Mouse (Mus musculus): ENCODE results near the gene Trim80.
"Not testable (repeated sequence)": the region's sequence is repeated elsewhere in the genome, so short reads cannot be mapped to it uniquely, and the experiment has no call there.

Gene Trim80

GRCm38 (mm10) chr11:115427482-115428331 is 12.6 kb upstream of the Trim80 start:
- DNase-seq (ENCODE audit: low read depth, low spot score) = peak; percentile 89

DNA sequence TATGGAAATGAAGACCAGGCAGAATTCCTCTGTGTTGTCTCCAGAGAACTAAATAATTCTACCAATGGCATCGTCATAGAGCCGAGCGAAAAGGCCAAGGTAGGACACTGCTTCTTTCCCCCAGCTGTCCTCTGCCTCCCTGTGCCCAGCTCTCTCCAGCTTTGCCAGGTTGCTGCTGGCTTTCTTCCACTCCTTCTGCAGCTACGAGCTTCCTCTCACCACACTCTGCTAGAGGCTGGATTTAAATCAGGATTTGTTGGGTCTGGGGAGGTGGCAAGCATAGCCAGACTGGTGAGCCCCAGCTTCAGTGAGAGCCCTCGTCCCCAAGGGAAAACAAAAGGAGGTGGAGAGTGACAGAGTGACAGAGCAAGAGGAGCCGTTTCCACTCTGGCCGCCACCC is 11.0 kb upstream of the Trim80 start:
- no peak for DNase-seq (ENCODE audit: low read depth, low spot score)

DNA sequence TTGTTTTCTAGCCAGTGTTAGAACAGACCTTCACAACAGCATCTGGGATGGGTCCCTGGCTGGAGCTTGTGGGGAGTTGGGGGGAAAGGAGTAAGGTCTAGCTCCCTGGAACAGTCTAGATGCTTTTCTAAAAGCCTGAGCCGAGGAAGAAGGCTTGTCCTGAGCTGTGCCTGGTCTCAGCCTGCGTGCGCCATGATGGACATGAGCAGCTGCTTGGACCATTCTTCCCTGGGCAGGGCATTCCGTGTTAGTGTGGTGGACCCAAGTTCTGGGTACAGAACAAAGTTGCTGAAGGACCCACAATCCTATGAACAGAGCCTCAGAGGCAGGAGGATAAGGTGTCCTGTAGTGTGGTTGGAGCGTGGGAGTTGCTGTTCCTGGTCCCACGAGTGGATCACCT is 9.8 kb upstream of the Trim80 start:
- no peak for DNase-seq (ENCODE audit: low read depth, low spot score)

DNA sequence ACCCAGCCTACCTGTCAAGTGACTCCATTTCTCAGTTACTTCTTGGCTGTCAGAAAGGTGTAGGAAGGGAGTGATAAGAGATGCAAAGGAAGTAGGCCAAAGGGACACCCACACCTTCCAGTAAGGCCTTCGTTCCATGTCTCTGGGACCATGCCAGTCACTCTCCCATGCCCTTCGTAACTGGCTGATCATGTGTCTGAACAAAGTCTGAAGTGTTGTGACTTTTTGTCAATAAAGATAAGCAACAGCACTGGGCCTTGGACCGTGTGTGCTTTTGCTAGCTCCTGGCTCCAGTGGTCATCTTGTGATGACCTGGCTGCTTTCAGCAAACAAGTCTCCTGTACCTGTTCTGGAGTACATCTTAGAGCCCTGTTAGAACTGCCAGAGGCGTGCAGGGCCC is 7.5 kb upstream of the Trim80 start:
- DNase-seq (ENCODE audit: low read depth, low spot score) = no peak

DNA sequence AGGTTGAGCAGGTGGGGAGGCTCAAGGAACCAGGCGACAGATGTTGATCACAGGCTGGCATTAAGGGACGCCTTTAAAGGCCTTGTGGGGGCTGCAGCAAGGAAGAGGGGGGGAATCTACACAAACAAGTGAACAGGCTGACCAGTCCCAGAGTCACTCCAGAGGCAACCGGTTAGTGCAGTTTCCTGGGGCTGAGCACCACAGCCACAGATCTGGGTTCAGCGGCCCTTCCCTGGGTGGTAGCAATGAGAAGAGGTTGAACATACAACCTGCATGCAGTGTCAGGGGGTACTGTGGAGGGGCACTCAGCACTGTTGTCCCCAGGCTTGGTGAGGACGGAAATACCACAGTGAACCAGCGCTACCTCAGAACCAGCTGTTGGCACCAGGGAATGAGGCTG is 7.0 kb upstream of the Trim80 start:
- no peak for DNase-seq (ENCODE audit: low read depth, low spot score)

DNA sequence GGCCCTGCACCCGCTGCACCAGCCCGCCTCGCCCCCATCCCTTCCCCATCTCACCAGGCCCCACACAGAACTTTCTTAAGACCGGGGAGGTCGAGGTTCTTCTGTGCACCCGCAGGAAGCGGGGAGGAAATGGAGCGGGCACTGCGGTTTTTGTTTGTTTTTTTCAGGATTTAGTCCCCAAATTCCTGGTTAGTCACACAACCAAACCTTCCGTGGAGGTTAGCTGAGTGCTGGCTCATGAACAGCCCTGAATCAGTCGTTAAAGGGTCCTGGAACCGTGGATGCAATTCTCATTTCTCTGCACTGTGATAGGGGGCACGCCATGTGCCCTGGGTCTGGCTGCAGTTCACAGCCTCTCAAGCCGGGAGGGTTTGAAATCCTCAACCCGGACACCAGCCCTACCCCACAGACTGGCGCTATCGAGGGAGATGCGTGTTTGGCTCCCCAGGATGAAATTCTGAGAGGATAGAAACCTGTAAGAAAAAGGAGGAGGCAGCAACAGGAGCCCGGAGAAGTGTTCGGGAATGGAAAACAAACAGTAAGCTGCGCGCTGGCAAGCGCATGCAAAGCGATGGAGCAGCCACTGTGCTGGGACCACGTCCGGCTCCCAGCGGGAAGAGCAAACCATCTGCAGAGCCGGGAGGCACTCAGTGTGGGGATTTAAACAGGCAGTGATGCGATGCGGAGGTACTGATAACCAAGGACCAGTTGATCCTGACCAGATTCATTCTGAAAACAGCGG is 4.6 kb upstream of the Trim80 start:
- peak; percentile 34 for DNase-seq (ENCODE audit: low read depth, low spot score)

DNA sequence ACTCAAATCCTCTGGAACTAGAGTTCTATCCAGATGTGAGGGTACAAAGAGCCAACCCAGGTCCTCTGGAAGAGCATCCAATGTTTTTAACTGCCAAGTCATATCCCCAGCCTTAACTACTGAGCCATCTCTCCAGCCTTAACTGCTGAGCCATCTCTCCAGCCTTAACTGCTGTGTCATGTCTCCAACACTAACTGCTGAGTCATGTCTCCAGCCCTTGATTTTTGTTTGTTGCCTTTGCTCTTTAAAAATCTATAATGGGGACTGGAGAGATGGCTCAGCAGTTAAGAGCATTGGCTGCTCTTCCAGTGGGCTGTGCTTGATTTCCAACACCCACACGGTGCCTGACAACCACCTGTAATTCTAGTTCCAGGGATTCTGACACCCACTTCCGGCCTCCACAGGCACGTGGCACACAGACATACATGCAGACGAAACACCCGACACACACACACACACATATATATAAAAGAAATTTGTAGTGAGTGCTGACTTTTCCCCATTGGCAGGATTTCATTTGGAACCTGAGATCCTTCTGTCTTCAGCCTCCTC is 2.7 kb upstream of the Trim80 start:
- no peak for DNase-seq (ENCODE audit: low read depth, low spot score)

GRCm38 (mm10) chr11:115439326-115439725 is 1.0 kb upstream of the Trim80 start:
- DNase-seq (ENCODE audit: low read depth, low spot score) = no peak

- peak; percentile 44 for DNase-seq (ENCODE audit: low read depth, low spot score)
These were observed 1.1 kb downstream of the Trim80 start for GRCm38 (mm10) chr11:115441417-115441816.

DNA sequence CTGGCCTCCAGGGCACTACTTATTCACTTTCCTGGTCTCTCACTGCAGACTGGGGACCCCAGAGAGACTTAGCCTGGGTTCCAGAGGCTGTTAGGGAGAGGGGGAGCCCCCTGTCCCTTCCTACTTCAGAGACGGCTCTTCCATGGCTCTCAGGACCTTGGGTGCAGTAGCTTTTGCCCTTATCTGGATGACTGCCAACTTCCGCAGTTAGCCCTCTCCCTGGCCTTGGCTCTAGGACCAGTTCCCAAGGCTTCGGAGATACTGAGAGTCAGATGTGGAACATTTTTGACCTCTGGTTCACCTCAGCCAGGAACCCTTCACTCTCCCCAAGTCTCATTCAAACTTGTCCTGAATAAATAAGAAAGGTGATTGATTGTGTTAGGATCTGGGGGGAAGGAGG is 6.6 kb downstream of the Trim80 start:
- DNase-seq (ENCODE audit: low read depth, low spot score) = no peak

DNA sequence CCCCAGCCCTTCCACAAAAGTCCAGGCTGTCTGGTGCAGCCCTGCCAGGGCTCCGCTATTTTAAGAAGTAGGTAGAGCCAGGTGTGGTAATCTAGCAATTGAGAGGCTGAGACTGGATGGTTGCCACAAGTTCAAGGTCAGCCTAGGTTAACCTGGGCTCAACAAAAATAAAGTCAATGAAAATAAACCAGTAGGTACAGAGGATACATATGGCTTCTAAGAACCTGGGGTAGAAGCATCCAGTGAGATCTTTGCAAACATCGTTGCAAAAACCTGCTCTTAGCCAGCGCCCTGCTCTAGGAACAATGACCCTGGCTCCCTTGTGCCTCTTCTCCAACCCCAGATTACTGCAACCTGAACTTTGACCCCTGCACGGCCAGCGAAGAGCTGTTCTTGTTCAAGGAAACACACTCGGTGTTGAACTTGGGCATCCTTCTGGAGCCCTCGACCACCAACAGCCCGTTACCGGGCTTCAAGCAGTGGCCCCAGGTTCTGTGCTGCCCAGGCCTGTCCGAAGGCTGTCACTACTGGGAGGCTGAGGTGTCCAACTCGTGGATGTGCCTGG is 7.1 kb downstream of the Trim80 start:
- DNase-seq (ENCODE audit: low read depth, low spot score) = no peak

GRCm38 (mm10) chr11:115448075-115448474 is 7.7 kb downstream of the Trim80 start:
- DNase-seq (ENCODE audit: low read depth, low spot score) = no peak

DNA sequence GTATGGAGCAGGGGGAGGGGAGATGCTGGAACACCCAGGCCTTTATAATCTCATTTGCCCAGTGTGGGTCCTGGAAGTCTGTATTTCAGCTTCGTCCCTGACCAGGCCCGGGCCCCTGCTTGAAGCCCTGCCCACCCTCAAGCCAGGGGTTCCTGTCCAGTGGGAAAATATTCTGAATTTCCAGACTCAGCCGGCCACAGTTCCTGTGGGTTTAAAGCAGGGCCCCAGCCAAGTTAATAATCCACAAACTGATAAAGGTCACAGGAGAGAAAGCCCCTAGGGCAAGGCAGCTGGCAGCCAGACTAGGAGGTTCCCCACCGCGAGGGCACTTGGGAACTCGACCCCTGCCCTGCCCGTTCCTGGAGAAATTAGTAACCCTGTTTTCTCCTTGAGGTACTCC is 8.7 kb downstream of the Trim80 start:
- no peak for DNase-seq (ENCODE audit: low read depth, low spot score)

DNA sequence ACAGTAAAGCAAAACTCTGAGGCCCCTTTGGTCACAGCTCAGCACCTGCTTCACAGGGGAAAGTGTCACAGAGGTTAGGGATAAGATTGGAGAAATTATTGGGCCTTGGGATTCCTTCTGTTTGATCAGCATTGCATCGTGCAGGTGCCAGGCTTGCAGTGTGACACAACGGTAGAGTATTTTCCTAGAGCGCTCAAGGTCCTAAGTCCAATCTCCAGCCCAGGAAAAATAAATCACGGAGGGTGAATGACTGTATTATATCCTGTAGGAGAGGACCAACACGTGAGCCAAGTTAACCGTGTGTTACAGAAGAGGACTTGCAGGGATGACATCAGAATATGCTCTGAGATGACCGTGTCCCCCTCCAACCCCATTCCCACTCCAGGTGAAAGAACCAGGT is 9.8 kb downstream of the Trim80 start:
- no peak for DNase-seq (ENCODE audit: low read depth, low spot score)

DNA sequence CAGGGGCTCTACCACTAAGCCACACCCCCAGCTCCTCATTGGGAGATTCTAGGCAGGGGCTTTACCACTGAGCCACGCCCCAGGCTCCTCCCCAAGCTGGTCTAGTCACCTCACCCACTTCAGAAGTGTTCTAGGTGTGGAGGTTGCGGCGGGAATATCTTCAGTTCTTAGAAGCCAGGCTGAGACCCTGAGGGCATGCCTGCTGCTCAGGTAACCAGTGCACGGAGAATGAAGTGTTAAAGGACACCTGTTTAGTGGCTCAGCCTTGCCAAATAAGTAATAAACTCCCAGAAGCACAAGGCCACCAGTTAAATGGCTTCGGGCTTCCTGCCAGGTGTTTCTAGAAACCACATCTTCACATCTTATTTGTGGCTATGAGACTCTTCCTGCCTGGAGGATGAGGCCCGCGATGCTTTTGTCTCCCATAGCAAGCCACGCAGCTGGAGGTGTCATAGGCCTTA is 11.5 kb downstream of the Trim80 start:
- no peak for DNase-seq (ENCODE audit: low read depth, low spot score)

- no peak for DNase-seq (ENCODE audit: low read depth, low spot score)
These were observed 12.0 kb downstream of the Trim80 start for GRCm38 (mm10) chr11:115452281-115452860.

DNA sequence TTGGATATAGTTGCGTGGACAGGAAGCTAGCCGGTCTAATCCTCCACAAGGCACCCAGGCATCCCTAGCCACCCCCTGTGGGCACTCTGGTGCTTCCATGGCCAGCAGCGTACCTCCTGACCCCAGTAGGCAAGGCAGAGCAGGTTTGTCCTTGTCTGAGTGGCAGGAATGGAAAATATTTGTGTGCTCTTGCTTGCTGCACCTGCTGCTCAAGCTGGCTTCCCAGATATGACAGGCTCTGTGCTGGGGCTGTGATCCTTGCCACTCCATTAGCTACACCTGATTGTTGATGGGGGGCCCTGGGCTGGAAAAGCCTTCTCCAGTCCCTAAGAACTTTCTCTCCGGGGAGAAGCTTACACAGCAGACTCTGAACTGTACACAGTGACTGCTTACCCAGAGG is 13.0 kb downstream of the Trim80 start:
- no peak for DNase-seq (ENCODE audit: low read depth, low spot score)

GRCm38 (mm10) chr11:115454822-115455221 is 14.5 kb downstream of the Trim80 start:
- DNase-seq (ENCODE audit: low read depth, low spot score) = not testable (repeated sequence)

DNA sequence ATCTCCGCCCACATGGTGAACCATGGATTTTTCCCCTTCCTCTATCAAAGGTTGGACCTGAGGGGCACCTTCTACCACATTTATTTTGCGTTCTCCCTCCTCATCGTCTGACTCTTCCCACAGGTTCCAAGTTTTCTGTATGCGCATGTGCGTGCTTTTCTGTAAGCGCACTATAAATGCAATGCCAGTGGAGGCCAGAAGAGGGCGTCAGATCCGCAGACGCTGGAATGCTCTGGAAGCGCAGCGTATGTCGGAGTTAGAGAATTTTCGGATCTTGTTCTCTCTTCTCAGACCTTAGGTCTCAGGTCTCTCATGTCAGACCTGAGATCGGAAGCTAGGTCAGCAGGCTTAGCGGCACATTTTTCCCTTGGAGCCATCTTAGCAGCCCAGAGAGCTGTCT is 15.3 kb downstream of the Trim80 start:
- DNase-seq (ENCODE audit: low read depth, low spot score) = no peak

GRCm38 (mm10) chr11:115456182-115456581 is 15.8 kb downstream of the Trim80 start:
- DNase-seq (ENCODE audit: low read depth, low spot score) = no peak

DNA sequence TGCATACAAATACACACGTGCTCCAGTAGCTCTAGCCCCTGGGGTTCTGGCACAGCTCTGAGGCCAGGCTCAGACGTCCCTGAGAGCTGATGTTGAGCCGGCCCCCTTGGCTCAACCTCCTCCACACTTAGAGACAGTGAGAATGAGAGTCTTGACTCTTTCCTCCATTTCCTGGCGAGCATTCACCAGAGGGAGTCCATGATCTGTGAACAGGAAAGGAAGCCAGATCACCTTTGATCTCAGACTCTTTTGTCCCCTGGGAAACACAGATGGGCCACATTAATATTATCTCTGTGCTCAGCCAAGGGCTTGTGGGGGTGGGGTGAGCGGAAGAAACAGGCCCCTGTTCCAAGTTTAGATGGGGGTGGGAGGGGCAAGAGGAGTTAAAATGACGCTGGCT is 17.1 kb downstream of the Trim80 start:
- no peak for DNase-seq (ENCODE audit: low read depth, low spot score)

DNA sequence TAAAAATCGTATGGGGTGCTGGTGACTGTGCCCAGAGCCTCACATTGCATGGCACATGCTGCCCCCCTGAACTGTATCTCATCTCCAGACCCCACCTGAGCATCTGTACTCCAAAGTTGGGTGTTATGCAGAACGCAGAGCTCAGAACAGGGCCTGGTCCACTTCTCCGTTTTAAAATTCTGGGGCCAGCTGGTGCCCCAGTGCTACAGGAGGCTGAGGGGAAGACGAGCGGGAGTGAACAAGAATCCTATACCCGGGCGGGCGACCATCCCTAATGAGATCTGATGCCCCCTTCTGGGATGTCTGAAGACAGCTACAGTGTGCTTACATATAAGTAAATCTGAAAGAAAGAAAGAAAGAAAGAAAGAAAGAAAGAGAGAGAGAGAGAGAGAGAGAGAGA is 20.6 kb downstream of the Trim80 start:
- DNase-seq (ENCODE audit: low read depth, low spot score) = no peak
